Mouse (Mus musculus): ENCODE results near the gene Zbtb4. TPM values are rescaled to one million over a fixed set of nuclear protein-coding genes. Genes with fewer than 3 reads are reported as not detected.

The Zbtb4 gene
- total RNA-seq, 4 experiments from 2014 or later: 138 to 158 (median 147) TPM

Other genes with a start within 250 kb of the Zbtb4 start
- gene Dnah2, start 216.8 kb upstream of the Zbtb4 start, total RNA-seq (2022): 1 to 10 TPM; 3.3 to 4.9 (median 3.9) TPM
- 10 to 100 TPM; 89.2 to 96.6 (median 90.5) TPM for gene Efnb3, start 205.7 kb upstream of the Zbtb4 start, total RNA-seq (2022)
- gene Wrap53, start 185.7 kb upstream of the Zbtb4 start, total RNA-seq (2022): 10 to 100 TPM; 10.1 to 13.8 (median 11.3) TPM
- gene Trp53, start 185.6 kb upstream of the Zbtb4 start, total RNA-seq (2022): 10 to 100 TPM; 26.6 to 32.6 (median 28.2) TPM
- 100 to 1,000 TPM; 400 to 455 (median 419) TPM for gene Atp1b2, start 160.0 kb upstream of the Zbtb4 start, total RNA-seq (2022)
- 1 to 10 TPM in 1 of 4 experiments, not detected in 3; 1.0 TPM for gene Shbg, start 148.0 kb upstream of the Zbtb4 start, total RNA-seq (2022)
- 10 to 100 TPM in 3 of 4 experiments, 1 to 10 TPM in 1; 7.9 to 11.6 (median 10.5) TPM for gene Sat2, start 143.9 kb upstream of the Zbtb4 start, total RNA-seq (2022)
- 100 to 1,000 TPM; 132 to 147 (median 140) TPM for gene Fxr2, start 132.9 kb upstream of the Zbtb4 start, total RNA-seq (2022)
- under 1 TPM in 1 of 4 experiments, not detected in 3; 0.46 TPM for gene Sox15, start 110.6 kb upstream of the Zbtb4 start, total RNA-seq (2022)
- 10 to 100 TPM; 59.3 to 68.7 (median 61.4) TPM for gene Mpdu1, start 103.3 kb upstream of the Zbtb4 start, total RNA-seq (2022)
- 10 to 100 TPM; 14.1 to 63.3 (median 34.2) TPM for gene Cd68, start 99.8 kb upstream of the Zbtb4 start, total RNA-seq (2022)
- 100 to 1,000 TPM; 268 to 307 (median 295) TPM for gene Eif4a1, start 93.5 kb upstream of the Zbtb4 start, total RNA-seq (2022)
- 10 to 100 TPM; 72.6 to 96.8 (median 83.6) TPM for gene Senp3, start 83.8 kb upstream of the Zbtb4 start, total RNA-seq (2022)
- 1 to 10 TPM; 2.5 to 4.2 (median 3.2) TPM for gene Tnfsf13, start 80.1 kb upstream of the Zbtb4 start, total RNA-seq (2022)
- 10 to 100 TPM; 10.2 to 15.1 (median 11.7) TPM for gene Tnfsf12, start 70.1 kb upstream of the Zbtb4 start, total RNA-seq (2022)
- gene Tnfsfm13, start 69.8 kb upstream of the Zbtb4 start, total RNA-seq (2022): 1 to 10 TPM; 1.5 to 2.0 (median 1.8) TPM
- gene Polr2a, start 7.3 kb upstream of the Zbtb4 start, total RNA-seq (2022): 10 to 100 TPM; 48.6 to 56.4 (median 51.3) TPM
- not detected for gene Slc35g3, start 3.9 kb upstream of the Zbtb4 start, total RNA-seq (2022)
- gene Chrnb1, start 30.0 kb downstream of the Zbtb4 start, total RNA-seq (2022): 1 to 10 TPM in 2 of 4 experiments, under 1 TPM in 2; 0.51 to 1.2 (median 0.92) TPM
- gene Fgf11, start 35.9 kb downstream of the Zbtb4 start, total RNA-seq (2022): 10 to 100 TPM; 18.8 to 22.3 (median 19.7) TPM
- gene Tmem102, start 39.7 kb downstream of the Zbtb4 start, total RNA-seq (2022): under 1 TPM in 2 of 4 experiments, not detected in 2; 0.16 to 0.20 TPM
- not detected for gene Gm39566, start 49.4 kb downstream of the Zbtb4 start, total RNA-seq (2022)
- not detected for gene Spem2, start 52.6 kb downstream of the Zbtb4 start, total RNA-seq (2022)
- gene Spem1, start 56.3 kb downstream of the Zbtb4 start, total RNA-seq (2022): under 1 TPM in 3 of 4 experiments, not detected in 1; 0.43 to 0.74 (median 0.49) TPM
- 100 to 1,000 TPM; 217 to 228 (median 217) TPM for gene Nlgn2, start 71.9 kb downstream of the Zbtb4 start, total RNA-seq (2022)
- 100 to 1,000 TPM; 117 to 147 (median 123) TPM for gene Tmem256, start 72.6 kb downstream of the Zbtb4 start, total RNA-seq (2022)
- 10 to 100 TPM; 16.0 to 20.0 (median 18.6) TPM for gene Plscr3, start 80.5 kb downstream of the Zbtb4 start, total RNA-seq (2022)
- under 1 TPM in 3 of 4 experiments, not detected in 1; 0.26 to 0.46 (median 0.30) TPM for gene Tnk1, start 92.8 kb downstream of the Zbtb4 start, total RNA-seq (2022)
- not detected for gene Tmem95, start 112.1 kb downstream of the Zbtb4 start, total RNA-seq (2022)
- 1 to 10 TPM; 1.0 to 2.0 (median 1.2) TPM for gene Kctd11, start 115.5 kb downstream of the Zbtb4 start, total RNA-seq (2022)
- gene Acap1, start 129.6 kb downstream of the Zbtb4 start, total RNA-seq (2022): not detected
- gene 2810408A11Rik, start 135.1 kb downstream of the Zbtb4 start, total RNA-seq (2022): 1 to 10 TPM in 1 of 4 experiments, under 1 TPM in 3; 0.39 to 1.1 (median 0.56) TPM
- 100 to 1,000 TPM in 3 of 4 experiments, 10 to 100 TPM in 1; 97.6 to 122 (median 112) TPM for gene Neurl4, start 135.2 kb downstream of the Zbtb4 start, total RNA-seq (2022)
- 10 to 100 TPM; 27.1 to 37.6 (median 32.4) TPM for gene Gps2, start 148.0 kb downstream of the Zbtb4 start, total RNA-seq (2022)
- gene Eif5a, start 156.0 kb downstream of the Zbtb4 start, total RNA-seq (2022): 100 to 1,000 TPM; 413 to 430 (median 416) TPM
- gene Ybx2, start 169.9 kb downstream of the Zbtb4 start, total RNA-seq (2022): 1 to 10 TPM; 5.1 to 9.6 (median 6.1) TPM
- gene Slc2a4, start 182.3 kb downstream of the Zbtb4 start, total RNA-seq (2022): 1 to 10 TPM; 4.8 to 5.4 (median 5.1) TPM
- gene Cldn7, start 198.9 kb downstream of the Zbtb4 start, total RNA-seq (2022): not detected
- gene Ctdnep1, start 215.2 kb downstream of the Zbtb4 start, total RNA-seq (2022): 100 to 1,000 TPM; 108 to 126 (median 118) TPM
- gene Elp5, start 216.6 kb downstream of the Zbtb4 start, total RNA-seq (2022): 100 to 1,000 TPM in 1 of 4 experiments, 10 to 100 TPM in 3; 78.7 to 101 (median 87.1) TPM
- 100 to 1,000 TPM; 218 to 247 (median 236) TPM for gene Gabarap, start 225.2 kb downstream of the Zbtb4 start, total RNA-seq (2022)
- gene Phf23, start 229.9 kb downstream of the Zbtb4 start, total RNA-seq (2022): 10 to 100 TPM; 49.6 to 59.9 (median 51.8) TPM
- gene Dvl2, start 234.7 kb downstream of the Zbtb4 start, total RNA-seq (2022): 10 to 100 TPM; 28.0 to 36.9 (median 32.9) TPM
- 10 to 100 TPM; 57.9 to 68.3 (median 61.2) TPM for gene Acadvl, start 249.5 kb downstream of the Zbtb4 start, total RNA-seq (2022)